8 mouse cellular contexts compared by ENCODE assay signal in genomic region chr6:89643798-89644270, GRCm38 (mm10). TPM values are rescaled to one million over a fixed set of nuclear protein-coding genes. Genes with fewer than 3 reads are reported as not detected.
DNase-seq lines count a peak whose midpoint lies in the region; ATAC-seq and TF ChIP-seq lines count a peak whose summit lies in the region.

Gene Txnrd3, plus strand, starts transcription at chr6:89643988.

- H3K4me3 ChIP-seq in bone marrow macrophage, adult 2 months (ENCODE audit: insufficient read depth, low read length), result peak within 1 kb of the TSS; percentile 74
- H3K4me3 ChIP-seq in embryonic fibroblast, embryonic 13.5 days (ENCODE audit: insufficient read depth, low read length), result peak within 1 kb of the TSS; percentile 46
- peak within 1 kb of the TSS; percentile 83 for H3K4me3 ChIP-seq in heart, embryonic 10.5 days
- peak within 1 kb of the TSS; percentile 83 for H3K4me3 ChIP-seq in kidney, embryonic 15.5 days (replicated peaks)

- TF ChIP-seq CTCF in bone marrow macrophage, adult 2 months (IDR thresholded peaks at IDR 0.05; ENCODE audit: low read depth, low read length), result no peak
- no peak for TF ChIP-seq CTCF in embryonic fibroblast, embryonic 13.5 days (IDR thresholded peaks at IDR 0.05; ENCODE audit: borderline replicate concordance, insufficient read depth, low read length)

- peak within 1 kb of the TSS; percentile 59 for H3K9ac ChIP-seq in kidney, embryonic 15.5 days

- H3K9me3 ChIP-seq in heart, embryonic 10.5 days, result no peaks in the 10 kb centered on the region
- no peaks in the 10 kb centered on the region for H3K9me3 ChIP-seq in kidney, embryonic 15.5 days (replicated peaks)

- ATAC-seq in kidney, embryonic 15.5 days (replicated peaks; ENCODE audit: low FRiP score), result peak; percentile 94
- peak; percentile 74 for ATAC-seq in monocyte, adult 5-6 weeks (replicated peaks; ENCODE audit: insufficient number of reproducible peaks, low FRiP score, low TSS enrichment, poor library complexity, severe bottlenecking)

- WGBS in heart, embryonic 10.5 days, result under 1% methylated on average over 51 of the region's 51 CpGs
- under 1% methylated on average over 50 of the region's 51 CpGs for WGBS in kidney, embryonic 15.5 days

- peak within 1 kb of the TSS; percentile 94 for H3K4me2 ChIP-seq in kidney, embryonic 15.5 days

- H3K36me3 ChIP-seq in heart, embryonic 10.5 days, result no peaks in the 10 kb centered on the region
- no peaks in the 10 kb centered on the region for H3K36me3 ChIP-seq in kidney, embryonic 15.5 days

- no peak for TF ChIP-seq POLR2A in bone marrow macrophage, adult 2 months (IDR thresholded peaks at IDR 0.05; ENCODE audit: borderline replicate concordance, low read depth, low read length)
- TF ChIP-seq POLR2A in embryonic fibroblast, embryonic 13.5 days (IDR thresholded peaks at IDR 0.05; ENCODE audit: low read depth, low read length), result peak; percentile 25

- H3K27ac ChIP-seq in bone marrow macrophage, adult 2 months (ENCODE audit: insufficient read depth, low read depth, low read length), result peak within 1 kb of the TSS; percentile 61
- H3K27ac ChIP-seq in embryonic fibroblast, embryonic 13.5 days (ENCODE audit: insufficient read depth, low read length), result peak within 1 kb of the TSS; percentile 21; the same call in 1 of the 2 replicates
- peak within 1 kb of the TSS; percentile 89 for H3K27ac ChIP-seq in heart, embryonic 10.5 days
- H3K27ac ChIP-seq in kidney, embryonic 15.5 days, result peak within 1 kb of the TSS; percentile 97

- peak; percentile 92 for DNase-seq in A20 (ENCODE audit: low read depth, low spot score)
- DNase-seq in heart, embryonic 10.5 days (ENCODE audit: low spot score), result peak; percentile 95
- peak; percentile 90 for DNase-seq in liver
- peak; percentile 90 to 93 for DNase-seq in spleen, postnatal 4 days (ENCODE audit: low spot score in 2 of 2)

- no peaks in the 10 kb centered on the region for H3K27me3 ChIP-seq in heart, embryonic 10.5 days (ENCODE audit: insufficient read depth, poor library complexity, severe bottlenecking)
- no peaks in the 10 kb centered on the region for H3K27me3 ChIP-seq in kidney, embryonic 15.5 days

- peaks cover 11% of the 10 kb centered on the region for H3K4me1 ChIP-seq in bone marrow macrophage, adult 2 months (ENCODE audit: control insufficient read depth, insufficient read depth, low read length)
- no peaks in the 10 kb centered on the region; the same call in 1 of the 2 replicates for H3K4me1 ChIP-seq in embryonic fibroblast, embryonic 13.5 days (ENCODE audit: control insufficient read depth, insufficient read depth, low read length)
- H3K4me1 ChIP-seq in heart, embryonic 10.5 days, result peaks cover 12% of the 10 kb centered on the region
- H3K4me1 ChIP-seq in kidney, embryonic 15.5 days, result peaks cover 11% of the 10 kb centered on the region

RNA-seq across cellular contexts. Expression of gene Txnrd3, which starts in this region (rescaled TPM):
- polyA plus RNA-seq in bone marrow macrophage, adult 2 months (2012; ENCODE audit: insufficient read depth, insufficient read length, missing spikeins), result 2.1 TPM in 2 replicates
- polyA plus RNA-seq in embryonic fibroblast, embryonic 13.5 days (2011; ENCODE audit: insufficient read length, low read depth, missing spikeins), result 5.5 and 6.0 TPM in 2 replicates
- 8.7 and 10.3 TPM in 2 replicates for polyA plus RNA-seq in heart, embryonic 10.5 days (2016; fragmentation: Nextera tagmentation; extraction: Ambion mirVana)
- polyA plus RNA-seq in kidney, embryonic 15.5 days (2015; fragmentation: Nextera tagmentation; extraction: Ambion mirVana), result 17.4 and 17.7 TPM in 2 replicates
- total RNA-seq in monocyte, adult 5-6 weeks (2017), result 2.6 to 6.7 TPM (median 3.6 TPM) in 3 replicates

Comparison
In these comparisons a context has a peak if more than half of its experiments do, and no peak if none do; other contexts are left out.
1. Peak in every context shown above with its lines: DNase-seq, ATAC-seq, H3K4me3 ChIP-seq and H3K27ac ChIP-seq.
2. H3K27ac ChIP-seq: peak in every context shown above with its lines; median percentile 97 in kidney, embryonic 15.5 days; 89 in heart, embryonic 10.5 days; 61 in bone marrow macrophage, adult 2 months; 21 in embryonic fibroblast, embryonic 13.5 days.